Mouse (Mus musculus) inflammation-experienced regulatory T-cells (primary cell): ENCODE measurements around the gene Olfr722. TPM values are rescaled to one million over a fixed set of nuclear protein-coding genes. Genes with fewer than 3 reads are reported as not detected.

Experiments
- polyA plus RNA-seq, 2 experiments: library from polyadenylated mRNA; unstranded; fragments of 100-300 nt; shearing (Covaris generic); gene quantifications; one replicate each; pipeline ENCODE4 v1.2.1; 2017

Gene Olfr722
- 1 to 10 TPM in 1 of 2 experiments, not detected in 1; 1.2 TPM for polyA plus RNA-seq

GRCm38 (mm10) chr14:49901899-49902298 is at the start of gene Olfr722:
Gene Olfr722, minus strand, starts transcription at chr14:49901999.

DNA sequence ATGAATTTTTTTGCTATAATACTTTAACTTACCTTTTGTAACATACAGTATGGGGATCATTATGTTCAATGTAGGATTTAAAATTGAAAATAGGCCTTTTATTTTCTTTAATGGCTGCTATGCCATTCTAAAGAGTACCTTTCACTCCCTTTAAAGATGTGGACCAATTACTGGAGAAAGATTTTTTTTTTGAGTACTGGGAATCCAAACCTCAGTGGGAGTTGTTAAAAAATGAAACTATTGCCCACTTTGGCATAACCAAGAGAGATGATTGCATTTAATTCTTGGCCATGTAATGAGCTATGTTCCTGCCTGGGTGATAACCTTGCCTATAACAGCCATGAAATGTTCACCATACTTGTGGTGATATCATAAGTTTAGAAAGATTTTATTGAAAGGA is 29.9 kb upstream of the Olfr722 start, which contains the start of gene Olfr723:
Gene Olfr723, minus strand, starts transcription at position 101 of the 400 bp plus-strand sequence.

Other genes starting within 250 kb of the Olfr722 start
- under 1 TPM in 1 of 2 experiments, not detected in 1; 0.09 TPM for gene Armh4, start 118.6 kb downstream of the Olfr722 start, polyA plus RNA-seq
- gene Olfr723, start 29.8 kb upstream of the Olfr722 start, polyA plus RNA-seq = not detected
- gene Olfr724, start 61.3 kb upstream of the Olfr722 start, polyA plus RNA-seq = not detected
- not detected for gene Olfr725, start 138.4 kb upstream of the Olfr722 start, polyA plus RNA-seq
- under 1 TPM; 0.22 to 0.37 TPM for gene Olfr726, start 189.0 kb upstream of the Olfr722 start, polyA plus RNA-seq
- gene Olfr727, start 221.2 kb upstream of the Olfr722 start, polyA plus RNA-seq = under 1 TPM in 1 of 2 experiments, not detected in 1; 0.89 TPM
- under 1 TPM in 1 of 2 experiments, not detected in 1; 0.42 TPM for gene Olfr728, start 240.7 kb upstream of the Olfr722 start, polyA plus RNA-seq